Mouse (Mus musculus) lung, postnatal 0 days (tissue): ENCODE results near the gene M6pr.

Experiments used
- CTCF ChIP-seq: IDR thresholded peaks from 2 replicates; pipeline ENCODE4 v1.5.1; 2016; ENCODE audit warnings: antibody characterized with exemption, mild to moderate bottlenecking
- EP300 ChIP-seq: IDR thresholded peaks from 2 replicates; pipeline ENCODE4 v1.6.1; 2016; ENCODE audit warnings: antibody characterized with exemption, mild to moderate bottlenecking, control low read depth

DNA sequence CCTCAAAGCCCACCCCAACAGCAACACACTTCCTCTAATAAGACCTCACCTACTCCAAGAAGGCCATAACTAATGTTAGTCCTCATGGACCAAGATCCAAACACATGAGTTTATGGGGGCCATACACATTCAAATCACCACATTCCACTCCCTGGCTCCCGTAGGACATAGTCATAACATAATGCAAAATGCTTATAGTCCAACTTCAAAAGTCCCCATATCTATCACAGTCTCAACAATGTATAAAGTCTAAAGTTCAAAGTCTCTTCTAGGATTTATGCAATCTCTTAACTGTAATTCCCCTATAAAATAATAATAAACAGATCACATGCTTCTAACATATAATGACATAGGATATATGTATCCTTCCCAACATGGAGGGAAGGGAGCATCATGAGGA, 48.6 kb downstream of the M6pr start:
- TF ChIP-seq CTCF (no peak), EP300 (no peak)
